Mouse (Mus musculus) inflammation-experienced regulatory T-cells (primary cell): ENCODE measurements around the gene Olfr1101. TPM values are rescaled to one million over a fixed set of nuclear protein-coding genes. Genes with fewer than 3 reads are reported as not detected.

Experiments
- polyA plus RNA-seq, 2 experiments: library from polyadenylated mRNA; unstranded; fragments of 100-300 nt; shearing (Covaris generic); gene quantifications; one replicate each; pipeline ENCODE4 v1.2.1; 2017

The Olfr1101 gene
- not detected for polyA plus RNA-seq

DNA sequence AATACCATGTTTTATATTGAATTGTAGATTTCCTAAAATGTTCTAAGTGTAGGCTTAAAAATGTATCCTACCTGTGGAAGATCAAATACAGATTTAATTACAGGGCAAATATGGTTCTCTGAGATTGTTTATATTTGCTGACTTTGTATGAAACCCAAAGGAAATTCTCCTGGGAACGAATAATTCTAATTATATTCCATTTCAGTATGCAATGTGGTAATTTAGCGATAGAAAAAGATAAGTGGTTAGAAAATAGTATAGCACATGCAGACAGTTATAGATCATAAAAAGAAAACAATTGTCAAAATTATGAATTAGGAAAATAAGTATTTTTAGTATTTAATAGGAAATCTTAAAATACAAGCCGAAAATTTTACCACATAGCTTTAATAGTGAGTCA is at the start of gene Olfr1101:
Olfr1101 (minus strand) TSS at position 101 of the 400 bp plus-strand sequence.

DNA sequence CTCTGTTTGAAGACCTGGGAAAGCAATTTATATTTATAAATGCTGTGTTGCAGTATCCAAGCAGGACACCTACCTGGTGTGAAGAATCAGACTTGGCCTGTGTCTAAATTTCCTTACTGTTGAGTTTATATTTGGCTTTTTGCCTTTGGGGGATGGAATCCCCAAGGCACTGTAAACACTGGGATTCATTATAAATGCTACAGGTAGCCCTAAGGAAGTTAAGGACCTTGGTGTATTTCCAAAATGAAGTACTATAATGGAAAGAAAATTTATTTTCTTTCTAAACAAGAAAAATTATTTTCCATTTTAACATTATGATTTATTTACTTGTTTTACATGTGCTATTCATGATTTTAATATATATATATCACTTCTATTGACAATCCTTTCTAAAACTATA is 45.4 kb upstream of the Olfr1101 start, which contains the start of gene Olfr1105:
Olfr1105 (minus strand) TSS at position 101 of the 400 bp plus-strand sequence.

DNA sequence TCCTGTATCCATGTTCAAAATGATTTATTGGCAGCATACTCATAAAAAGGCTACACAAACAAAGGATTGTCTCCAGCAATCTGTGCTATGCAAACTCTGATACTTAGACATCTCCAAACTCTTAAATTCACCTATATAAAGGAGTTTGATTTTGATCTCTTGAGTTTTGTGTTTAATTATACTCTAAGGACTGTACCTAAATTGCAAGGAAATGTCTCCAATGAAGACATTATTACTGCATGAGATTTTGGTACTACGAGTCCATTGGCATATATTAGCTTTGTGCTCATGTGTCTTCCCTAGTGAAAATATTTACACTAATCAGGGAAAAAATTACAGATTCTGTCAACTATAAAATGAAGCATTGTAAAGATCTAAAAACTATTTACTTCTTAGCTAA is 36.0 kb upstream of the Olfr1101 start, which contains the start of gene Olfr1104:
Olfr1104 (minus strand) TSS at position 101 of the 400 bp plus-strand sequence.

DNA sequence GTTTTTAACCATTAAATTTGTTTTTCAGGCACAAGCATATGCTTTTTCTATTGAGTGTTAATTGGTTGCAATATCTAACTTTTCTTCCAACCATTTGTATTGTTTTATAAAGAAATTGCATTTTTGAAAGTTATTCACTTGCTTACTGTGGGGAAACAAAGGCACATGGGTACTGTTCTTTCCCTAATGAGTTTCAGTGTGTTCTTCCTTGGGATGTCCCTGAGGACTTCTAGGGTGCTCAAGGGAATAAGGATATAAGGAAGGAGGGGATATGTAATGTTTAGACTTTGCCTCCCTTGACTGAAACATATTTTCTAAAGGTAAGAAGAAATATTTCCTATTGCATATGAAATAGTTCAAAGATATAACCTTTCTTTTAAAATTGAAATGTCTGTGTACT is 7.1 kb upstream of the Olfr1101 start, which contains the start of gene Olfr1102:
Olfr1102 (plus strand) TSS at position 301 of the 400 bp plus-strand sequence.

DNA sequence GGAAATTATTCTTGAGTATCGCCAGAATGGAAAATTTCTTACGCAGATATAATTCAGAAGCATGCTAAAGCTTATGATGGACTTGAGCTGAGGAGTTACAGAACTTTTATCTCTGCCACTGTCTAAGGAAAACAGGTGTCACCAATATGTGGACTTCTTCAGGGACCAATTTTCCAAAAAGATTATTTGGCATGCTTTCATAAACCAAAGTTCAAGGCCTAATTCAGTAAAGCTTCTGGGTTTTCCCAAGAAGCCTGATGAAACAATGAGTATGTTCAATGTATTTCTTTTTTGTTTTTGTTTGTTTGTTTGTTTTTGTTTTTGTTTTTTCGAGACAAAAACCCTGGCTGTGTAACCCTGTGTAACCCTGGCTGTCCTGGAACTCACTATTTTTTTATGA is 11.2 kb downstream of the Olfr1101 start, which contains the start of gene Olfr1100:
Olfr1100 (minus strand) TSS at position 101 of the 400 bp plus-strand sequence.

DNA sequence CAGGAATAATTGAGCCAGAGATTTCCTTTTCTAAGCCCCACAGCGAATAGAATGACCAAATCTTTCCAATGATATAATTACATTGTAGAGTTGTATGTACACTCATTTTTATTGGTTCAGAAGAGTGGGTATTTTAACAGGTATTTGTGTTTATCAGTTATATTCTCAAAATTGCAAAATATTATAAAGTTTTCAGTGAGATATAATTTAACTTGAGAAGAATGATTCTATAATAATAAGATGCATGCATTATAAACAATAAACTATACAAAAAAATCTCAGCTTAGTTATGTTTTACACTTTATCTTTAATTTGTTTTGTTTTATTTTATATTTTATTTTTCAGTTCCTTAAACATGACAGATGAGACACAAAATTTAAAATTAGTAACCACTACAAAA is 30.4 kb downstream of the Olfr1101 start, which contains the start of gene Olfr1099:
Olfr1099 (minus strand) TSS at position 101 of the 400 bp plus-strand sequence.

Other genes starting within 250 kb of the Olfr1101 start
- 1 to 10 TPM in 1 of 2 experiments, not detected in 1; 3.3 TPM for gene Olfr1090, start 232.2 kb downstream of the Olfr1101 start, polyA plus RNA-seq
- gene Olfr1093, start 208.7 kb downstream of the Olfr1101 start, polyA plus RNA-seq, result 1 to 10 TPM in 1 of 2 experiments, not detected in 1; 2.2 TPM
- not detected for gene Olfr141, start 181.2 kb downstream of the Olfr1101 start, polyA plus RNA-seq
- gene Olfr1094, start 166.6 kb downstream of the Olfr1101 start, polyA plus RNA-seq, result not detected
- gene Olfr1095, start 139.5 kb downstream of the Olfr1101 start, polyA plus RNA-seq, result not detected
- under 1 TPM in 1 of 2 experiments, not detected in 1; 0.06 TPM for gene Gm13723, start 116.4 kb downstream of the Olfr1101 start, polyA plus RNA-seq
- under 1 TPM in 1 of 2 experiments, not detected in 1; 0.07 TPM for gene Olfr1097, start 99.0 kb downstream of the Olfr1101 start, polyA plus RNA-seq
- gene Olfr1098, start 66.7 kb downstream of the Olfr1101 start, polyA plus RNA-seq, result under 1 TPM in 1 of 2 experiments, not detected in 1; 0.36 TPM
- not detected for gene Olfr1099, start 30.5 kb downstream of the Olfr1101 start, polyA plus RNA-seq
- gene Olfr1100, start 11.3 kb downstream of the Olfr1101 start, polyA plus RNA-seq, result not detected
- gene Olfr1102, start 7.2 kb upstream of the Olfr1101 start, polyA plus RNA-seq, result under 1 TPM in 1 of 2 experiments, not detected in 1; 0.62 TPM
- not detected for gene Olfr1104, start 35.9 kb upstream of the Olfr1101 start, polyA plus RNA-seq
- gene Olfr1105, start 45.3 kb upstream of the Olfr1101 start, polyA plus RNA-seq, result under 1 TPM; 0.07 to 0.67 TPM
- not detected for gene Olfr1106, start 61.1 kb upstream of the Olfr1101 start, polyA plus RNA-seq
- gene Olfr1107, start 84.6 kb upstream of the Olfr1101 start, polyA plus RNA-seq, result under 1 TPM in 1 of 2 experiments, not detected in 1; 0.27 TPM
- under 1 TPM; 0.11 to 0.34 TPM for gene Olfr1109, start 104.8 kb upstream of the Olfr1101 start, polyA plus RNA-seq
- not detected for gene Olfr259, start 123.3 kb upstream of the Olfr1101 start, polyA plus RNA-seq
- gene Olfr1110, start 149.1 kb upstream of the Olfr1101 start, polyA plus RNA-seq, result not detected
- not detected for gene Olfr1111, start 161.4 kb upstream of the Olfr1101 start, polyA plus RNA-seq
- gene Olfr1112, start 196.6 kb upstream of the Olfr1101 start, polyA plus RNA-seq, result not detected
- not detected for gene Olfr1113, start 217.7 kb upstream of the Olfr1101 start, polyA plus RNA-seq